Mouse (Mus musculus): ENCODE measurements at regions not wholly inside any gene's neighbourhood (a gene's known extent, or its start where the extent isn't known, plus 50 kb on each side); places are given as distances from the start of the nearest gene placed in this dataset.

DNA sequence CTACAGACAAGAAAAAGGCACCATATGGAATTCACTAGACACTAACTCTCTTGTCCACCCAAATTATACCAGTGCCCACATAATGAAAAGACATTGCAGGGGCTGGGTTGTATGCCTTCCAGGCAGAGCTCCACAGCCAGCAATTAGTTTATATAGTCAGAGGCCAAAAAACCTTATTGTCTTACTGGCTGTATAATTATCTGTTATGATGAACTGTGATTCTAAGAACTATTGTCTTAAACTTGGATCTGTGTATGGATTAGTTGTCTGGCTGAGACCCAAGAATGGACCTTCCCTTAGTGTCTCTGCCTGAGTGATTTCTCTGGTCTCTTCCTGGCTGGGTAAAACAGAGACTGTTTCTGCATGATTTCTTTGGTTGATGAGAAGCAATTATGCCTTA lies 454.2 kb downstream of the Prkd1 start:
- TF ChIP-seq CTCF (IDR thresholded peaks at IDR 0.05) = no peak
- TF ChIP-seq EP300 (IDR thresholded peaks at IDR 0.05) = no peak
